Mouse (Mus musculus) lung, postnatal 4 days (tissue): Measurements from ENCODE around the gene Lars2.

ENCODE experiments used
- DNase-seq, 2 experiments: peaks; one replicate each; pipeline ENCODE4 v3.0.0; 2021

The Lars2 gene

DNA sequence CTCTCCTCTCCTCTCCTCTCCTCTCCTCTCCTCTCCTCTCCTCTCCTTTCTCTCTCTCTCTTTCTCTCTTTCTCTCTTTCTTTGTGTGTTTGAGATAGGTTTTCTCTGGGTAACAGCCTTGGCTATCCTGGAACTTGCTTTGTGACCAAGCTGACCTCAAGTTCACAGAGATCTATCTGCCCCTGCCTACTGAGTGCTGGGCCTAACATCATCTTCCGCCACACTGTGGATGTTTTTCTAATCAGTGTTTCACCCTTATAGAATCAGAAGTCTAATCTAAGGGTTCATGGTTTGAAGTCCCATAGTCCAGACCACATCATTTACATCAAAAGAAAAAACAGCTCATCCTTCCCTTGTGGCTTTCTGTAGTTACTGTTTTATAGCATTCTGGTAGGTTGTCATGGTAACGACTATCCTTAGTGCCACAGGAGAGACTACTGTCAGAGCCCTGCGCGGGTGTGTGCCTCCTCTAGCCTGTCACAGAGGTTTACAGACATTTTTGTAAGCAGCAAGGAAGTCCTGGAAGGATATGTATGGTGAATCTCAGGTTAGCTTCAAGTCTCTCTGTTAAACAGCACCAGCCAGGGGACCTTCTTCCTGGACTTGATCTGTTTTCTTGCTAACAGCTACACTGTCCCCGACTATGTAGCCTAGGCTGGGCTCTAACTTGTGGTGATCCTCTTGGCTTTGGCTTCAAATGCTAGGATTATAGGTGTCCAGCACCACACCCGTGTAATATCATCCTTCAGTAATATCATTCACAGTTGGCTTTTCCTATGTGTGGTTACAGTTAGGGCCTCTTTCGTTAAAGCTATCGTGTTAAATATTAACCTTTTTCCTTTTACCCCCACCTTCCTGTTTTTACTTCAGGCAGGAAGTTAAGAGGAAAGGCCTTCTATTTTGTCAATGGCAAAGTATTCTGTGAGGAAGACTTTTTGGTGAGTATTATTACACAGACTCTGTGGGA, 143.2 kb downstream of the Lars2 start:
- DNase-seq, result no peak

DNA sequence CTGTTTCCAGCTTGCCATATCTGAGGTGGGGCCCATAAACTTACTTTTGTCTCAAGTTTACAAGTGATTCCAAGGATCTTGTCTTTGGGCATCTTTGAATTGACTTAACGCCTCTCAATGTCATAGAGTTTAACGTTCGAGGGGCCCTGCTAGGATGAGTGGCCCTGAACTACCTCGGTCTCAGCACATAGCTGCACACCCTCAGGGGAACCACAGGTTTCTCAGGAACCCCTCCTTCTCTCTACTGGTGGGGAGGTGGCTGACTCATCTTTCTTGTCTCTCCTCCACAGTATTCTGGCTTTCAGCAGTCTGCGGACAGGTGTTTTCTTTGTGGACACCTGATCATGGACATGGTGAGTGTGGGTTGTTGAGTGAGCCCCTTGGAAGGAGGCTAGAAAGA, 144.2 kb downstream of the Lars2 start:
- no peak for DNase-seq
